1 mouse cellular context compared by ENCODE assay signal in genomic region chr17:25187784-25188149, GRCm38 (mm10).
TF ChIP-seq lines count a peak whose summit lies in the region.

No protein-coding gene starts in this region.

TF ChIP-seq in CH12.LX, 34 proteins besides CTCF, POLR2A, EP300 and RAD21 (continued from another document):
- TF ChIP-seq MXI1 (IDR thresholded peaks at IDR 0.05; ENCODE audit: low read depth, low read length) (no peak), CHD2 (IDR thresholded peaks at IDR 0.05; ENCODE audit: low read length) (no peak), HCFC1 (IDR thresholded peaks at IDR 0.05; ENCODE audit: low read depth, low read length) (no peak), E2F4 (IDR thresholded peaks at IDR 0.05; ENCODE audit: insufficient replicate concordance, low read depth, low read length) (no peak)
